Mouse (Mus musculus): Measurements from ENCODE around the gene Disp3.

DNA sequence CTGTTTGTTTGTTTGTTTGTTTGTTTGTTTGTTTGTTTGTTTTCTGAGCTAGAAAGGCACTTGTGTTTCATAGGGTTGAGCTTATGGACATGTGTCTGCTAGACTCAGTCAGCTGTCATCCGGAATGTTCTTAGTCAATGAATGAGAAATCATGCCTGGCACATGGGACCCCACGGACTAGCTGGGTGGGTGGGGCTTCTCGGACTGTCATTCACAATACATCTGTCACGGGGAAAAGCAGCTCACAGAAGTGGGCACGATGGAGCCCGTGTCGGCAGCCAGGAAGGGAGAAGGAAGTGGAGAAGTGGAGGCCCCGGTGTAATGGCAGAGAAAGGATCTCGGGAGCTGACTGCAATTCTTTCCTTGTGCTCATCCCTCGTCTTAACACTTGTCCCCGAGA, 41.7 kb upstream of the Disp3 start:
- TF ChIP-seq CTCF (IDR thresholded peaks at IDR 0.05; ENCODE audit: control insufficient read depth, insufficient read depth, insufficient replicate concordance, low read depth, low read length) (no peak), POLR2A (IDR thresholded peaks at IDR 0.05; ENCODE audit: control insufficient read depth, low read depth, low read length) (no peak)

All from testis, adult 2 months (tissue).